Mouse (Mus musculus) intestine, embryonic 14.5 days (tissue): ENCODE measurements around the gene Junb. TPM values are rescaled to one million over a fixed set of nuclear protein-coding genes. Genes with fewer than 3 reads are reported as not detected.
A peak's percentile ranks its signal among the peaks of the same experiment; 100 is the strongest.

ENCODE experiments used
- ATAC-seq: fragments of 200-750 bp; cut with Nextera tagmentation; replicated peaks from 2 replicates; pipeline ENCODE4 v1.8.0; 2017; ENCODE audit warnings: low read depth, moderate number of reproducible peaks, moderate TSS enrichment, moderate library complexity; ENCODE audit not compliant: low FRiP score, low TSS enrichment
- DNase-seq: peaks from one replicate; pipeline ENCODE4 v3.0.0-alpha.2; 2018; ENCODE audit warnings: low spot score
- H3K27ac ChIP-seq: fragments of 300-500 bp; sonication (generic); 2 replicates; pipeline ENCODE4 v1.5.1; 2014; ENCODE audit warnings: low read depth, mild to moderate bottlenecking, control low read depth
- H3K27me3 ChIP-seq: fragments of 300-500 bp; sonication (generic); replicated peaks from 2 replicates; pipeline ENCODE4 v1.6.1; 2014; ENCODE audit warnings: low read length, control low read depth; ENCODE audit not compliant: control insufficient read depth, insufficient read depth
- H3K36me3 ChIP-seq: fragments of 300-500 bp; sonication (generic); 2 replicates; pipeline ENCODE4 v1.6.1; 2014; ENCODE audit warnings: low read length, control low read depth; ENCODE audit not compliant: control insufficient read depth, insufficient read depth
- H3K4me1 ChIP-seq: fragments of 300-500 bp; sonication (generic); replicated peaks from 2 replicates; pipeline ENCODE4 v1.6.1; 2014; ENCODE audit warnings: low read length, control low read depth, mixed read lengths; ENCODE audit not compliant: control insufficient read depth, insufficient read depth
- H3K4me2 ChIP-seq: fragments of 300-500 bp; sonication (generic); 2 replicates; pipeline ENCODE4 v1.6.1; 2014; ENCODE audit warnings: low read length
- H3K4me3 ChIP-seq: fragments of 300-500 bp; sonication (generic); 2 replicates; pipeline ENCODE4 v1.5.1; 2014; ENCODE audit warnings: low read depth, low read length, control low read depth, mixed read lengths
- H3K9ac ChIP-seq: fragments of 300-500 bp; sonication (generic); 2 replicates; pipeline ENCODE4 v1.6.1; 2014; ENCODE audit warnings: mild to moderate bottlenecking, low read length
- H3K9me3 ChIP-seq: fragments of 300-500 bp; sonication (generic); 2 replicates; pipeline ENCODE4 v1.6.1; 2016; ENCODE audit warnings: low read length, control low read depth; ENCODE audit not compliant: control insufficient read depth
- WGBS: fragments of 180-500 bp; shearing (Covaris S2); extraction: QIAGEN DNeasy Blood & Tissue Kit; methylation state at CpG from one replicate; pipeline ENCODE4 v1.1.7; 2014; 5-methylcytosine and 5-hydroxymethylcytosine counted together
- polyA plus RNA-seq: library from polyadenylated mRNA; unstranded; fragments of >200 nt; fragmentation: Nextera tagmentation; extraction: Ambion mirVana; gene quantifications from 2 replicates; pipeline ENCODE4 v1.2.1, GENCODE M21; 2014

The Junb gene
- 14.4 and 17.2 TPM in 2 replicates for polyA plus RNA-seq

DNA sequence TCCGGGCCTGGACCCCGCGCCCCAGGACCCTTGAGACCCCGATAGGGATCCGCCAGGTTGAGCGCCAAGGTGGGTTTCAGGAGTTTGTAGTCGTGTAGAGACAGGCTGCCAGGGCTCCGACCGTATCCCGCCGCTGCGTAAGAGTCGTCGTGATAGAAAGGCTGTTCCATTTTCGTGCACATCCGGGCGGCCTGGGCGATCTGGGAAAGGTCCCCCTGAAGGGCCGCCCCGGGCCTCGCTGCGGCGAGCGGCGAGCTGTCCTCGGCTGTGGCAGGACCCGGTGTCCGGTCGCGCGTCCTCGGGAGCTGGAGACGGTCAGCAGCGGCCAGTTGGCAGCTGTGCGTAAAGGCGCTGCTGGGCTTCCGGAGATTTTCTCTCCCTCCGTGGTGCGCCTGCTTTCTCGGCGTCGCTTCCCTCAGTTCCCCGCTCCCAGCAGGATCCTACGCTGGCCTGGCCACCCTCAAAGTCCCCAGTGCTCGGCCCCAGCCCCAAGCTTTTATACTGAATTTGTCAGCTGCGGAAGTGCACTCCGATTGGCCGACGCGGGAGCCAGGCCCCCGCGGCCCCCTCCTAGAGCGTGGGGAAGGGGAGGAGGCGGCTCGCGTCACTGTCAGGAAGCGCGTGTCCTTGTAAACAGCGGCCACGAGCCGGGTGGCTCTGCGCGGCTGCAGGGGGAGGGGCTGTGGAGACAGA lies at the start of gene Junb:
Gene Junb, minus strand, starts transcription at position 471 of the 693 bp plus-strand sequence.
- ATAC-seq = peak; percentile 56
- H3K4me1 ChIP-seq = peaks cover 64% of the 10 kb centered on the region

DNA sequence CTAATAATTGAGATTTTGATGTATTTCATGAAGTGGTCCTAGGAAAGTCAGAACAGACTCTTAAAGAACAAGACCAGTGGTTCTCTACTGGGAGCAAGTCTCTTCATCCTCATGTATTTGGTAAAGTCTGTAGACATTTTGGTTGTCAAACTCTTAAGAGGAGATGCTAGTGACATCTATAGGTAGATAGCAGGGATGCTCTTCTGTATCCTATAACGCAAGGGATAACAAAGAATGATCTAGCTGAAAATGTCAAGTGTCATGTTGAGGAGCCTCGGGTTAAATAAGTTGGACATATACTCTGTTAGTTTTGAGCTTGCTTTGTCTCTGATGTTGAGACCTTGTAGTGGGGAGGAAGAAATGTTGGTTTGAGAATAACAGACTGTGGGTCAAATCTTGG lies 49.4 kb upstream of the Junb start:
- Histone ChIP-seq H3K9me3 (no peaks in the 10 kb centered on the region), H3K27me3 (no peaks in the 10 kb centered on the region), H3K4me2 (peak overlapping the region; percentile 66), H3K36me3 (peaks cover 49% of the 10 kb centered on the region), H3K9ac (peak overlapping the region; percentile 90), H3K27ac (no peak overlapping the region), H3K4me3 (peak overlapping the region; percentile 93), H3K4me1 (peaks cover 28% of the 10 kb centered on the region)
- DNase-seq (no peak), ATAC-seq (no peak)
- 14% methylated on average over 2 of the region's 2 CpGs for WGBS

More for the DNA sequence above, at the start of gene Junb:
- Histone ChIP-seq H3K4me3 (peak within 1 kb of the TSS; percentile 54), H3K9me3 (no peaks in the 10 kb centered on the region), H3K4me2 (peak within 1 kb of the TSS; percentile 99), H3K9ac (peak within 1 kb of the TSS; percentile 67), H3K27ac (peak within 1 kb of the TSS; percentile 77), H3K27me3 (peaks cover 8% of the 10 kb centered on the region), H3K36me3 (peaks cover 19% of the 10 kb centered on the region)
- DNase-seq = peak; percentile 94
- WGBS = under 1% methylated on average over 63 of the region's 63 CpGs

DNA sequence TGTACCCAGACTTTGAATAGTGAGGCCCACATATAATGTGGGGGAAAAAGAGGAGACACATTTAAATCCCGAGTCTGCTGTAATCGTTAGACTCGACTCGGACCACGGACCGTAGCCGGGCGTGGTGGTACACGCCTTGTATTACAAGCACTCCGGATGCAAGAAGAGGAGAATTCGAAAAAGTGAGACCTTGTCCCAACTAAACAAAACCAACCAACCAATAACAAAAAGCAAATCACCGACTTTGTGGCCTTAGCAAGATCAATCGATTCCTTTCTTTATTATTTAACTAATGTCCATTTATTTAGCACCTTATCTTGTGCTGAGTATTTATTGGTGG lies 49.0 kb upstream of the Junb start:
- H3K4me3 ChIP-seq = peak overlapping the region; percentile 93
- H3K9ac ChIP-seq = peak overlapping the region; percentile 90
- H3K36me3 ChIP-seq = peaks cover 49% of the 10 kb centered on the region
- WGBS = 1% methylated on average over 13 of the region's 13 CpGs
- no peak for ATAC-seq
- no peaks in the 10 kb centered on the region for H3K27me3 ChIP-seq
- DNase-seq = no peak
- peaks cover 28% of the 10 kb centered on the region for H3K4me1 ChIP-seq
- H3K27ac ChIP-seq = peak overlapping the region; percentile 89
- peak overlapping the region; percentile 66 for H3K4me2 ChIP-seq
- no peaks in the 10 kb centered on the region for H3K9me3 ChIP-seq

DNA sequence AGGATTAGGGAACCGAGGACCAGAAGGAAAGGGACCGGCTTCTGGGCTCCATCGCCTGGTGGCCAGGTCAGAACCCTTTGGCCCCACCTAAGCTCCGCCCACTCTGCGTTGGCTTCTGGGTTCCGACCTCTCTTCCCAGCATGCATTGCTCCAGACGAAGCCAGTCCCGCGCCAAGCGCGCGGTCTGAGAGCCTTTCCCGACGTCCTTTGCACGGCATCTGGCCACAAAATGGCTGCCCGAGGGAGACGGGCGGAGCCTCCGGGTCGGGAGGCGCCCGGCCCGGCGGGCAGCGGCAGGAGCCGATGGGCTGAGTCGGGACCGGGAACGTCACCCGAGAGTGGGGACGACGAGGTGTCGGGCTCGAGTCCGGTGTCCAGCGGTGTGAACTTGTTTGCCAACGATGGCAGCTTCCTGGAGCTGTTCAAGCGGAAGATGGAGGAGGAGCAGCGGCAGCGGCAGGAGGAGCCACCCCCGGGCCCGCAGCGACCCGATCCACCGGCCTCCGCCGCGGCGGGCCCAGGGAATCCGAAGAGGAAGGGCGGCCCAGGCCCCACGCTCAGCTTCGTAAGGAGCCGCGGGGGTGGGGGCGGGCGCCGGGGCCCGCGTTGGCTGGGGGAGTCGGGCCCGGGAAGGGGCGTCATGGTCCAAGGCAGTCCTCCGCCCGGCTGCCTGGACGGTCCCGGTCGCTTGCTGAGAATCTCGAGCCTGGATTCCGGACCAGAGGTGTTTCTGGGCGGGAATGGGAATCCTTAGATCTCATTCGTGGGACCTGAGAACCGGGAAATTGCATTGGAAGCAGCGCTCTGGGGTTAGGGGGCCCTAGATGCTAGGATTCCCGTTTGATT lies 48.4 kb upstream of the Junb start, which contains the start of gene Trir:
Gene Trir, plus strand, starts transcription at position 154 of the 846 bp plus-strand sequence.
- Histone ChIP-seq H3K4me1 (peaks cover 28% of the 10 kb centered on the region), H3K27me3 (no peaks in the 10 kb centered on the region), H3K9me3 (no peaks in the 10 kb centered on the region), H3K36me3 (peaks cover 49% of the 10 kb centered on the region), H3K27ac (peak within 1 kb of the TSS; percentile 89), H3K4me3 (peak within 1 kb of the TSS; percentile 93), H3K9ac (peak within 1 kb of the TSS; percentile 90), H3K4me2 (peak within 1 kb of the TSS; percentile 66)
- peak; percentile 96 for DNase-seq
- WGBS = under 1% methylated on average over 75 of the region's 75 CpGs
- peak; percentile 79 for ATAC-seq

DNA sequence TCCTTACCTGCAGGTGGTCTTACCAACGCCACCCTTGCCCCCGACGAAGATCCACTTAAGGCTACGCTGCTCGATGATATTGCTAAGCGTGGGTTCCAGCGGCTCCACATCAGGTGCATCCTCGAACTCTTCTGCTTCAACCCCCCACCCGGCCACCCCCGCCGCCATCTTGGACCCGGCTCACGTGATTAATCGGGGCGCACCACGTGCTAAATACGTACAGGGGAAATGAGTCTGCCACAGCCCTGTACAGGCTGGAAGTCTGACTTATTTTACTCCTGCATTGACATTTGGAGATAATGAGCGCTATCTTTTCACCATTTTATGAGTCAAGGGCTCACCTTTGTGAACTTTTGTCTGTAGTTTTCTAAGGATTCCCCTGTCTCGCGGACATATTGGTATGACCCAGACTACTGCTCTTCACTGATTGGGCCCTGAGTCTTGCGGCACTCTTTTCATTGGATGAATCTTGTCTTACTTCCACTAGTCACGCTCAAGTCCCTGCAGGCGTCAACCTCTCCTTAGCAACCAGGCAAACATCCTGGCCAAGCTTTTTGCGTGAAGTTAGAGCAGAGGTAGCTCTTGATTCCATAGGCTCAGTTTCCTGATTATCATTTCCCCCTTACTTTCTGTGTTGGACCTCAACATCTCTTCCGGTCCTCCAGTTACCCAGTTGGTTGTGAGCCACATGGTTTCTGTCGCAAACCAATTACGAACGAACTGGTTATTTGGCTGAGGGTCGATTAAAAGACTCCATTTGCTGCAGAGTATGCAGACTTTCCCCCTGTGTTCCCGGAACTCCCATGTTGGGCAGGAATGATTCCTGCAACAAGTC lies 46.8 kb upstream of the Junb start, which contains the start of gene Asna1:
Gene Asna1, minus strand, starts transcription at position 184 of the 835 bp plus-strand sequence.
- Histone ChIP-seq H3K4me3 (peak within 1 kb of the TSS; percentile 93), H3K36me3 (peaks cover 41% of the 10 kb centered on the region), H3K4me1 (peaks cover 28% of the 10 kb centered on the region), H3K9me3 (no peaks in the 10 kb centered on the region), H3K27ac (peak within 1 kb of the TSS; percentile 89), H3K9ac (peak within 1 kb of the TSS; percentile 67), H3K4me2 (peak within 1 kb of the TSS; percentile 66), H3K27me3 (no peaks in the 10 kb centered on the region)
- 4% methylated on average over 30 of the region's 30 CpGs for WGBS
- DNase-seq = peak; percentile 91
- ATAC-seq = peak; percentile 93

DNA sequence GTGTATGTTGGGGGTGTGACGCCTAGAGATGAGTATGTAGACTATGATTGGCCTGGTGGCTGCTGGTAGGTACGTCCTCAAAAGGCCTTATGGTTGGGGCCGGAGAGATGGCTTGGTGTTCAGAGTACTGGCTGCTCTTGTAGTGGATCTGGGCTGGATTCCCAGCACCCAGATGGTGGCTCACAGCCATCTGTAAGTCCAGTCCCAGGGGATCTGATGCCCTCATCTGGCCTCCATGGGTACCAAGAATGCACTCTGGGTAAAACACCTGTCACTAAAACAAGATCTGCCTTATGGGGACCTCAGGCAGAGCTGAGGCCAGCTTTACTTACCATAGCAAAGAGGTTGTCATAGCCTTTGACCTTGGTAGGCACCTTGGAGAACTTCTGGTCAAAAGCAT lies 45.3 kb upstream of the Junb start:
- no peaks in the 10 kb centered on the region for H3K9me3 ChIP-seq
- H3K4me1 ChIP-seq = peaks cover 24% of the 10 kb centered on the region
- no peaks in the 10 kb centered on the region for H3K27me3 ChIP-seq
- ATAC-seq = no peak
- 92% methylated on average over 3 of the region's 3 CpGs for WGBS
- H3K9ac ChIP-seq = no peak overlapping the region
- peaks cover 42% of the 10 kb centered on the region for H3K36me3 ChIP-seq
- H3K27ac ChIP-seq = no peak overlapping the region
- 0 out of 2 replicates have a peak overlapping the region, but pooled peaks have one; percentile 93 for H3K4me3 ChIP-seq
- DNase-seq = no peak
- H3K4me2 ChIP-seq = peak overlapping the region; percentile 66

DNA sequence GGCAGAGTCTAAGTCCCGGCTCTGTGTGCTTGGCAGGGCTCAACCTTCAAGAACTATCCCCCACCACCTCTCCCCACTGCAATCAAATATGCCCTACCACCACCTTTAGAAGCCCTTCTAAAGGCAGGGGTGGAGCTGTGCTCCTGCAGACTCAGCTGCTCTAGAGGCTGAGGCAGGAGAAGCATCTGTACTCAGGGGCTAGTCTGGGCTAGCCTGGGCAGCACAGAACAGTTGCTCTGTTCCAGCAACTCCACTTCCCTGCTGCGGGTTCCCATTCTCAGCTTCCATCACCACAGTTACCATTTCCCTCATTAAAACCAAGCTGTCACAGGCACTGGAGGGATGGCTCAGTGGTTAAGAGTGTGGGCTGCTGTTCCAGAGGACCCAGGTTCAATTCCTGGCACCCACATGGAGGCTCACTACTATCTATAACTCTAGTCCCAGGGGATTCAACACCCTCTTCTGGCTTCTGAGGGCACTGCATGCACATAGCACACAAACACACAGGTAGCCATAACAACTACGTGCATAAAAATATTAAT lies 43.1 kb upstream of the Junb start:
- Histone ChIP-seq H3K36me3 (peaks cover 56% of the 10 kb centered on the region), H3K9me3 (no peaks in the 10 kb centered on the region), H3K4me2 (no peak overlapping the region), H3K9ac (no peak overlapping the region), H3K27me3 (no peaks in the 10 kb centered on the region), H3K4me1 (peaks cover 14% of the 10 kb centered on the region), H3K4me3 (no peak overlapping the region), H3K27ac (no peak overlapping the region)
- ATAC-seq = no peak
- 95% methylated on average over 3 of the region's 3 CpGs for WGBS
- DNase-seq = no peak

DNA sequence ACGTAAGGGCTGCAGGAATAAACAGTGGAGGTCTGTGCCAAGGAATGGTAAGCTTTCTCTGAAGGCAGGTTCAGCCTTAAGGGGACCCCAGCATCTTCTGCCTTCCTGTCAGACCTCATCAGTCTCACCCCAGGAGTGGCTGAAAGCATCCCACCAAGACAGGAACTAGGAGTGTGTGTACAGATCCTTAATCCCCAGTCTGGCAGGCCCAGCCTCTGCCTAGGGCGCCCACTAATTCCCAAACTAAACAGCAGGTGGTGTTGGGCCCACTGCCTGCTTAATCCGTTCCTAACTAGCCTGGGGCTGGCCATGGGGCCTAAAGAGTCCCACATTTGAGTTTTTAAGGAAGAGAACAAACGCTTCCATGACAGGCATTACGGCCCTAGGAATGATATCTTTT lies 38.7 kb upstream of the Junb start:
- WGBS = 44% methylated on average over 5 of the region's 5 CpGs
- Histone ChIP-seq H3K27ac (no peak overlapping the region), H3K4me1 (no peaks in the 10 kb centered on the region), H3K9me3 (no peaks in the 10 kb centered on the region), H3K9ac (no peak overlapping the region), H3K4me3 (no peak overlapping the region), H3K36me3 (peaks cover 39% of the 10 kb centered on the region), H3K4me2 (no peak overlapping the region), H3K27me3 (peaks cover 18% of the 10 kb centered on the region; the same call in 1 of the 2 replicates)
- ATAC-seq = no peak
- DNase-seq = no peak
